Mouse (Mus musculus) midbrain, embryonic 11.5 days (tissue): ENCODE results near the gene Amz1. TPM values are rescaled to one million over a fixed set of nuclear protein-coding genes. Genes with fewer than 3 reads are reported as not detected.
A peak's percentile ranks its signal among the peaks of the same experiment; 100 is the strongest.

Experiments
- ATAC-seq: fragments of 200-750 bp; cut with Nextera tagmentation; 2 replicates; pipeline ENCODE4 v1.8.0; 2017; ENCODE audit warnings: moderate TSS enrichment, moderate library complexity; ENCODE audit not compliant: low FRiP score
- DNase-seq: peaks from one replicate; pipeline ENCODE4 v3.0.0; 2015; ENCODE audit warnings: low spot score; ENCODE audit errors: missing footprints
- H3K27ac ChIP-seq: fragments of 300-500 bp; sonication (generic); 2 replicates; pipeline ENCODE4 v1.5.1; 2014; ENCODE audit warnings: low read depth, low read length
- H3K27me3 ChIP-seq: fragments of 300-500 bp; sonication (generic); 2 replicates; pipeline ENCODE4 v1.6.1; 2014; ENCODE audit warnings: mild to moderate bottlenecking, low read length, moderate library complexity, mixed read lengths; ENCODE audit not compliant: control insufficient read depth, insufficient read depth
- H3K36me3 ChIP-seq: fragments of 300-500 bp; sonication (generic); 2 replicates; pipeline ENCODE4 v1.6.1; 2014; ENCODE audit warnings: mild to moderate bottlenecking, low read length, moderate library complexity, mixed read lengths; ENCODE audit not compliant: control insufficient read depth, insufficient read depth
- H3K4me1 ChIP-seq: fragments of 300-500 bp; sonication (generic); 2 replicates; pipeline ENCODE4 v1.6.1; 2014; ENCODE audit warnings: low read length; ENCODE audit not compliant: control insufficient read depth, insufficient read depth
- H3K4me2 ChIP-seq: fragments of 300-500 bp; sonication (generic); 2 replicates; pipeline ENCODE4 v1.6.1; 2014; ENCODE audit warnings: mild to moderate bottlenecking, moderate library complexity
- H3K4me3 ChIP-seq: fragments of 300-500 bp; sonication (generic); 2 replicates; pipeline ENCODE4 v1.5.1; 2014; ENCODE audit warnings: low read depth, low read length
- H3K9ac ChIP-seq: fragments of 300-500 bp; sonication (generic); 2 replicates; pipeline ENCODE4 v1.6.1; 2014; ENCODE audit warnings: low read length
- H3K9me3 ChIP-seq: fragments of 300-500 bp; sonication (generic); 2 replicates; pipeline ENCODE4 v1.6.1; 2016; ENCODE audit warnings: low read length; ENCODE audit not compliant: control insufficient read depth
- WGBS: fragments of 180-500 bp; shearing (Covaris S2); extraction: QIAGEN DNeasy Blood & Tissue Kit; methylation state at CpG from one replicate; pipeline ENCODE4 v1.1.7; 2014; 5-methylcytosine and 5-hydroxymethylcytosine counted together
- polyA plus RNA-seq: library from polyadenylated mRNA; unstranded; fragments of >200 nt; fragmentation: Nextera tagmentation; extraction: Ambion mirVana; gene quantifications from 2 replicates; pipeline ENCODE4 v1.2.1, GENCODE M21; 2014

The Amz1 gene
- polyA plus RNA-seq, 1 experiment from 2014 or later, result 0.67 TPM

DNA sequence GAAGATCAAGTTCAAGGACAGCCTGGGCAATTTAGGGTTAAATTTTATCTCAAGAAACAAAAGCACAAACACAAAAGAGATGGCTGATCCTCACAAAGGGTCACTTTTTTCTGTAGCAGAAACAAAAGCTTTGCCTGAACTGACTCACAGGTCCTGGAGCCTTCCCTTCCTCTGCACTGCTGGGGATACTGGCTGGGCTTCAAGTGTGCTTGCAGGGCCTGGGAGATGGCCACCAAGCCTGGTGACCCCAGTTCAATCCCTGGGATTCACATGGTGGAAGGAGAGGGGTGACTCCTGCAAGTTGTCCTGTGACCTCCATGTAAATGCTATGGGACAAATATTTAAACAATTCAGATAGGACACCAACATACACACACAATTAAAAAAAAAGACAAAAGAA is 65.6 kb downstream of the Amz1 start:
- H3K9ac ChIP-seq, result no peak overlapping the region
- no peak for ATAC-seq
- H3K4me2 ChIP-seq, result no peak overlapping the region
- H3K36me3 ChIP-seq, result no peaks in the 10 kb centered on the region
- H3K4me1 ChIP-seq, result peaks cover 18% of the 10 kb centered on the region
- no peaks in the 10 kb centered on the region for H3K9me3 ChIP-seq
- no peak overlapping the region for H3K4me3 ChIP-seq
- no peaks in the 10 kb centered on the region for H3K27me3 ChIP-seq
- no peak for DNase-seq
- H3K27ac ChIP-seq, result no peak overlapping the region

GRCm38 (mm10) chr5:140790392-140790791 is 66.5 kb downstream of the Amz1 start:
- Histone ChIP-seq H3K36me3 (no peaks in the 10 kb centered on the region), H3K4me3 (no peak overlapping the region), H3K27ac (peak overlapping the region; percentile 30; the same call in 1 of the 2 replicates), H3K4me1 (peaks cover 18% of the 10 kb centered on the region), H3K9ac (no peak overlapping the region), H3K27me3 (no peaks in the 10 kb centered on the region), H3K4me2 (no peak overlapping the region), H3K9me3 (no peaks in the 10 kb centered on the region)
- 89% methylated on average over 2 of the region's 2 CpGs for WGBS
- DNase-seq (no peak), ATAC-seq (no peak)

GRCm38 (mm10) chr5:140790937-140791877 is 67.3 kb downstream of the Amz1 start:
- no peaks in the 10 kb centered on the region for H3K27me3 ChIP-seq
- no peaks in the 10 kb centered on the region for H3K9me3 ChIP-seq
- peak overlapping the region; percentile 87 for H3K27ac ChIP-seq
- no peak overlapping the region for H3K4me3 ChIP-seq
- H3K4me1 ChIP-seq, result peaks cover 18% of the 10 kb centered on the region
- peak overlapping the region; percentile 54 for H3K9ac ChIP-seq
- H3K36me3 ChIP-seq, result no peaks in the 10 kb centered on the region
- DNase-seq (peak; percentile 92), ATAC-seq (peak; percentile 72; the same call in 1 of the 2 replicates)
- H3K4me2 ChIP-seq, result no peak overlapping the region
- 50% methylated on average over 9 of the region's 9 CpGs for WGBS

GRCm38 (mm10) chr5:140792233-140792632 is 68.3 kb downstream of the Amz1 start:
- whole genome bisulfite sequencing, result 54% methylated on average over 5 of the region's 5 CpGs
- ATAC-seq (no peak), DNase-seq (no peak)
- Histone ChIP-seq H3K9ac (0 out of 2 replicates have a peak overlapping the region, but pooled peaks have one; percentile 24), H3K27me3 (no peaks in the 10 kb centered on the region), H3K9me3 (no peaks in the 10 kb centered on the region), H3K27ac (peak overlapping the region; percentile 50; the same call in 1 of the 2 replicates), H3K4me3 (no peak overlapping the region), H3K4me1 (peaks cover 18% of the 10 kb centered on the region), H3K4me2 (no peak overlapping the region), H3K36me3 (no peaks in the 10 kb centered on the region)

- no peaks in the 10 kb centered on the region for H3K9me3 ChIP-seq
- H3K36me3 ChIP-seq, result no peaks in the 10 kb centered on the region
- H3K27me3 ChIP-seq, result no peaks in the 10 kb centered on the region
- DNase-seq (no peak), ATAC-seq (no peak)
- H3K27ac ChIP-seq, result no peak overlapping the region
- no peak overlapping the region for H3K4me2 ChIP-seq
- peaks cover 18% of the 10 kb centered on the region for H3K4me1 ChIP-seq
- H3K4me3 ChIP-seq, result no peak overlapping the region
- no peak overlapping the region for H3K9ac ChIP-seq
- 53% methylated on average over 3 of the region's 3 CpGs for WGBS
Observed at GRCm38 (mm10) chr5:140794753-140795152, 70.8 kb downstream of the Amz1 start.

DNA sequence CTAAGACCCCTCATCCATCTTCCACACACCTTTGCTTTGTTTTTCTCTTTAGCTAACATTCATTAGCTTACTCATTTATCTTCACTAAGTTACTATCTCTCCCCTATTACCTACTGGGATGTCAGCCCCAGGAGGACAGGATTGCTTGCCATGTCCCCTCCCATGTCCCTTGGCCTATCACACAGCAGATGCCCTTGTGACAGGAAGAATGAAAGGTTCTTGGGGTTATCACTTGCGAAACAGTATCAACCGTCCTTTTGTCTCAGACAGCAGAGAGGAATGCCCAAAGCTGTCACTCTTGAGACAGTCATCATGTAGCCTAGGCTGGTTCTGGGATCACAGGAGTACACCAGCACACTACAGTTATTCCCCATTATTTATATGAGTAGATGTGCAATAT is 71.2 kb downstream of the Amz1 start:
- Histone ChIP-seq H3K27ac (no peak overlapping the region), H3K4me2 (no peak overlapping the region), H3K4me1 (peaks cover 18% of the 10 kb centered on the region), H3K9ac (no peak overlapping the region), H3K9me3 (no peaks in the 10 kb centered on the region), H3K36me3 (no peaks in the 10 kb centered on the region), H3K4me3 (no peak overlapping the region), H3K27me3 (no peaks in the 10 kb centered on the region)
- DNase-seq (no peak), ATAC-seq (no peak)
- WGBS, result 74% methylated on average over 2 of the region's 2 CpGs

DNA sequence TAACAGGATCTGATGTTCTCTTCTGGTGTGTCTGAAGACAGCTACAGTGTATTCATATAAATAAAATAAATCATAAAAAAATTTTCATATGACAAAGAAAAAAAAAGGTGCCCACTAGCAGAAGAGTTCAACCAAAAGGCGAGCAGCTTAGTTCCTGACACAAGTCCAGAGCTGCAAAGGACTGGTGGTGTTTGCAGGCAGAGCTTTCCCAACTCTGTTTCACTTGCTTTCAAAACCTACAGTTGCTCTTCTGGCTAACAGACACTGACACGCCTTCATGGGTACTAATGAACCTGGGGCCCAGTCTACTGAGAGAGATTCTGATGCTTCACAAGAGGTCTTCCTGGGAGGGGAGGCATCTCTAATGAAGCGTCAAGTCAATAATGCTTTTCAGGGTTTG is 72.1 kb downstream of the Amz1 start:
- ATAC-seq, result no peak
- H3K27ac ChIP-seq, result no peak overlapping the region
- H3K36me3 ChIP-seq, result no peaks in the 10 kb centered on the region
- 86% methylated on average over 3 of the region's 3 CpGs for WGBS
- H3K27me3 ChIP-seq, result no peaks in the 10 kb centered on the region
- no peak overlapping the region for H3K9ac ChIP-seq
- DNase-seq, result no peak
- no peak overlapping the region for H3K4me2 ChIP-seq
- peaks cover 15% of the 10 kb centered on the region for H3K4me1 ChIP-seq
- H3K9me3 ChIP-seq, result no peaks in the 10 kb centered on the region
- H3K4me3 ChIP-seq, result no peak overlapping the region

- no peak overlapping the region for H3K4me2 ChIP-seq
- 77% methylated on average over 7 of the region's 7 CpGs for WGBS
- H3K4me3 ChIP-seq, result no peak overlapping the region
- no peaks in the 10 kb centered on the region for H3K9me3 ChIP-seq
- no peak for ATAC-seq
- H3K27ac ChIP-seq, result no peak overlapping the region
- no peak for DNase-seq
- no peak overlapping the region for H3K9ac ChIP-seq
- no peaks in the 10 kb centered on the region for H3K4me1 ChIP-seq
- no peaks in the 10 kb centered on the region for H3K27me3 ChIP-seq
- no peaks in the 10 kb centered on the region for H3K36me3 ChIP-seq
Observed at GRCm38 (mm10) chr5:140798158-140798557, 74.2 kb downstream of the Amz1 start.

DNA sequence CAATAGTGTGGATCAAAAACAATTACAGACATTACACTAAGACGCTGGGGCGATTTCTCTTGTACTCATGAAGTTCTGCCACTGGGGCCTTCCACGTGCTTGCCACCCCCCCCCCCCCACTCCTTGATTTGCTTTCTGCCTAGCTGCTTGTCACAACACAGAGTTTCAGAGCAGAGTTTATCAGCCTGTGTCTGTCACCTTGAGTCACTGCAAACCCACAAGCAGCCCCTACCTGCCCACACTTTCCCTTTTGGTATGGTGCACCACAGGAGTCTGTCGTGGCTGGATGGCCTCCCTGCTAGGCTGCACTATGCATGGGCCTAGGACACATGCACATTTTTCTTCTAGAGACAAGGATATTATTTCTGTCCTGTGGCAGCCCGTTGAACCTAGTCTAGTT is 74.8 kb downstream of the Amz1 start:
- 81% methylated on average over 5 of the region's 5 CpGs for WGBS
- ATAC-seq, result no peak
- DNase-seq, result no peak
- Histone ChIP-seq H3K9ac (no peak overlapping the region), H3K9me3 (no peaks in the 10 kb centered on the region), H3K4me2 (no peak overlapping the region), H3K36me3 (no peaks in the 10 kb centered on the region), H3K27ac (no peak overlapping the region), H3K27me3 (no peaks in the 10 kb centered on the region), H3K4me3 (no peak overlapping the region), H3K4me1 (no peaks in the 10 kb centered on the region)
